Mouse (Mus musculus) spleen, adult 2 months (tissue): Measurements from ENCODE around the gene Ybx2.

Source experiments
- CTCF ChIP-seq: fragments of 200-500 bp; IDR thresholded peaks from 2 replicates; pipeline ENCODE4 v1.5.1; 2011; ENCODE audit warnings: mild to moderate bottlenecking, inconsistent platforms; ENCODE audit not compliant: insufficient read depth, insufficient read length, insufficient replicate concordance; ENCODE audit errors: extremely low read depth
- POLR2A ChIP-seq: fragments of 200-500 bp; IDR thresholded peaks from 2 replicates; pipeline ENCODE4 v1.6.1; 2011; ENCODE audit warnings: low read depth, low read length, inconsistent platforms

- TF ChIP-seq CTCF (no peak), POLR2A (peak; percentile 39)
Measured at GRCm38 (mm10) chr11:69913554-69914371, 21.8 kb upstream of the Ybx2 start, which contains the start of gene Gps2.
